Mouse (Mus musculus) spleen, adult 2 months (tissue): ENCODE data around the gene Gm20661.

Source experiments
- CTCF ChIP-seq: fragments of 200-500 bp; IDR thresholded peaks from 2 replicates; pipeline ENCODE4 v1.5.1; 2011; ENCODE audit warnings: mild to moderate bottlenecking, inconsistent platforms; ENCODE audit not compliant: insufficient read depth, insufficient read length, insufficient replicate concordance; ENCODE audit errors: extremely low read depth
- POLR2A ChIP-seq: fragments of 200-500 bp; IDR thresholded peaks from 2 replicates; pipeline ENCODE4 v1.6.1; 2011; ENCODE audit warnings: low read depth, low read length, inconsistent platforms

- no peak for TF ChIP-seq POLR2A
- no peak for TF ChIP-seq CTCF
Measured at GRCm38 (mm10) chr9:107967437-107967836, 15.4 kb upstream of the Gm20661 start.
